Mouse (Mus musculus) kidney, embryonic 16.5 days (tissue): Measurements from ENCODE around the gene Xdh. TPM values are rescaled to one million over a fixed set of nuclear protein-coding genes. Genes with fewer than 3 reads are reported as not detected.
A peak's percentile ranks its signal among the peaks of the same experiment; 100 is the strongest.

ENCODE experiments used
- ATAC-seq: fragments of 200-750 bp; cut with Nextera tagmentation; 2 replicates; pipeline ENCODE4 v1.8.0; 2017; ENCODE audit warnings: moderate TSS enrichment; ENCODE audit not compliant: low FRiP score, low TSS enrichment
- H3K27ac ChIP-seq: fragments of 300-500 bp; sonication (generic); 2 replicates; pipeline ENCODE4 v1.5.1; 2014; ENCODE audit warnings: low read length
- H3K27me3 ChIP-seq: fragments of 300-500 bp; sonication (generic); 2 replicates; pipeline ENCODE4 v1.6.1; 2014; ENCODE audit warnings: low read length, control low read depth, mixed read lengths; ENCODE audit not compliant: insufficient read depth
- H3K36me3 ChIP-seq: fragments of 300-500 bp; sonication (generic); 2 replicates; pipeline ENCODE4 v1.6.1; 2014; ENCODE audit warnings: low read length, control low read depth, mixed read lengths; ENCODE audit not compliant: insufficient read depth
- H3K4me1 ChIP-seq: fragments of 300-500 bp; sonication (generic); 2 replicates; pipeline ENCODE4 v1.6.1; 2014; ENCODE audit warnings: low read length, control low read depth, mixed read lengths; ENCODE audit not compliant: insufficient read depth
- H3K4me2 ChIP-seq: fragments of 300-500 bp; sonication (generic); replicated peaks from 2 replicates; pipeline ENCODE4 v1.6.1; 2014; ENCODE audit warnings: low read depth, low read length
- H3K4me3 ChIP-seq: fragments of 300-500 bp; sonication (generic); 2 replicates; pipeline ENCODE4 v1.5.1; 2014; ENCODE audit warnings: mild to moderate bottlenecking, low read length
- H3K9ac ChIP-seq: fragments of 300-500 bp; sonication (generic); replicated peaks from 2 replicates; pipeline ENCODE4 v1.6.1; 2014; ENCODE audit warnings: low read length
- H3K9me3 ChIP-seq: fragments of 300-500 bp; sonication (generic); 2 replicates; pipeline ENCODE4 v1.6.1; 2016; ENCODE audit warnings: low read length, control low read depth
- WGBS: fragments of 180-500 bp; shearing (Covaris S2); extraction: QIAGEN DNeasy Blood & Tissue Kit; methylation state at CpG from one replicate; pipeline ENCODE4 v1.1.7; 2014; 5-methylcytosine and 5-hydroxymethylcytosine counted together
- polyA plus RNA-seq: library from polyadenylated mRNA; unstranded; fragments of >200 nt; fragmentation: Nextera tagmentation; extraction: Ambion mirVana; gene quantifications from 2 replicates; pipeline ENCODE4 v1.2.1, GENCODE M21; 2015

Xdh gene
- polyA plus RNA-seq, 1 experiment from 2014 or later, result 2.3 TPM

DNA sequence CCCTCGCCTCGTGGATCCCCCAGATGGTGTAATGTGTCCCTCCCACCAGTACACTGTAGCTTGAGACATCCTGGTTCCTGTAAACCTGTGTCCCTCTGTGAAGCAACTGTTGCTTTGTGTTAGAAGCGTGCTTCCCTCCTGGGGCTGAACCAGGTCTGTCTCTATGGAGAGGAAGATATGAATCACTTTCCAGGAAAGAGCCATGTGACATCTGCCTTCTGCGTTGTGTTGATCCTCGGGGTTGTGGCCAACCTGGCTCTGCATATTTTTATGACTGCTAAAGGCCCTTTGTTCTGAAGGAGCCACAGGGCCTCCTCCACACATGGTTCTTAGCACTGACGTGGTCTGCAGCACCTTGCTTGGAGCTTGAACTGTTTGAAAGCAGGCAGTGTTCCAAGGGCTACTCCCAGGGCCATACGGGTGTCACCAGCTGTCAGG, 31.0 kb downstream of the Xdh start:
- no peak overlapping the region for H3K4me2 ChIP-seq
- peak; percentile 70 for ATAC-seq

DNA sequence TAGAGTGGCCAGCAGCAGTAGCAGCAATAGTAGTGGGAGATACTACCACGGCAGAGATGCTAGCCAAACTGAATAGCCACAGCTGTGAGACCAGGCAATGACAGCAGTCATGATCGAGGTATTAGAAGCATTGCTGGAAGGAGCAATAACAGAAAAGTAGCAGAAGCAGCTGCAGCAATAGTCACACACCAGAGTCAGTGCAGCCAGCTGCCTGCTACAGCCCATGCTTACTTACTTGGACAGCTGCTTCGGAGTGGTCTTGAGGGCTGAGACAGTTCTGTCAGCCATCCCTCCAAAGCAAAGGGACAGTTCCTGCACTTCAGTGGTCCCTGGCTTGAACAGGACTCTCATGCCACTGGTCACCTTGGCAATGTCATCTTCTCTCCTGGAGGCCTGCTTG, 31.9 kb downstream of the Xdh start:
- no peaks in the 10 kb centered on the region for H3K9me3 ChIP-seq
- 83% methylated on average over 3 of the region's 3 CpGs for WGBS
- H3K27ac ChIP-seq, result no peak overlapping the region
- no peaks in the 10 kb centered on the region for H3K27me3 ChIP-seq
- H3K36me3 ChIP-seq, result no peaks in the 10 kb centered on the region
- no peak overlapping the region for H3K4me3 ChIP-seq
- no peak for ATAC-seq
- 0 out of 2 replicates have a peak, but pooled peaks cover 3% of the 10 kb centered on the region for H3K4me1 ChIP-seq
- H3K4me2 ChIP-seq, result no peak overlapping the region
- H3K9ac ChIP-seq, result no peak overlapping the region

More for the DNA sequence above, 31.0 kb downstream of the Xdh start:
- Histone ChIP-seq H3K9me3 (no peaks in the 10 kb centered on the region), H3K27me3 (no peaks in the 10 kb centered on the region), H3K36me3 (no peaks in the 10 kb centered on the region), H3K9ac (no peak overlapping the region), H3K4me3 (no peak overlapping the region), H3K27ac (0 out of 2 replicates have a peak overlapping the region, but pooled peaks have one; percentile 7), H3K4me1 (0 out of 2 replicates have a peak, but pooled peaks cover 3% of the 10 kb centered on the region)
- 21% methylated on average over 7 of the region's 7 CpGs for WGBS

DNA sequence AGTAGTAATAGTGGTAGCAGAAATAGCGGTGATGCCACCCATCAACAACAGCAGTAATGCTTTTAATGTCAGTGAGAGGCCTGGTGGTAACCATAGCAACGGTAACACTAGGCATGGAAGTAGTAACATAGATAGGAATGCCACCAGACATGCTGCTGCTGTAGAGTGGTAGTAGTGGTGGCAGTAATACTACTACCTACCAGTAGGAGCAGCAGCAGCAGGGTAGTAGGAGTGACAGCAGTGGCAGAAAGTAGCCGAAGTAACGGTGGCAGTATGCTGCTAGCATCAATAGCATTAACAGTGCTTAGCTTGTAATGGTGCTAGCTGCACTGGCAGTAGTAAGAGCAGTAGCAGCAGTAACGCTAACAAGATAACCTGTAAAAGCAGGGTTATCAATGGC, 32.3 kb downstream of the Xdh start:
- no peak overlapping the region for H3K4me3 ChIP-seq
- no peaks in the 10 kb centered on the region for H3K9me3 ChIP-seq
- no peaks in the 10 kb centered on the region for H3K36me3 ChIP-seq
- H3K4me2 ChIP-seq, result no peak overlapping the region
- ATAC-seq, result no peak
- H3K4me1 ChIP-seq, result 0 out of 2 replicates have a peak, but pooled peaks cover 3% of the 10 kb centered on the region
- H3K27me3 ChIP-seq, result no peaks in the 10 kb centered on the region
- no peak overlapping the region for H3K9ac ChIP-seq
- 86% methylated on average over 5 of the region's 5 CpGs for WGBS
- no peak overlapping the region for H3K27ac ChIP-seq

DNA sequence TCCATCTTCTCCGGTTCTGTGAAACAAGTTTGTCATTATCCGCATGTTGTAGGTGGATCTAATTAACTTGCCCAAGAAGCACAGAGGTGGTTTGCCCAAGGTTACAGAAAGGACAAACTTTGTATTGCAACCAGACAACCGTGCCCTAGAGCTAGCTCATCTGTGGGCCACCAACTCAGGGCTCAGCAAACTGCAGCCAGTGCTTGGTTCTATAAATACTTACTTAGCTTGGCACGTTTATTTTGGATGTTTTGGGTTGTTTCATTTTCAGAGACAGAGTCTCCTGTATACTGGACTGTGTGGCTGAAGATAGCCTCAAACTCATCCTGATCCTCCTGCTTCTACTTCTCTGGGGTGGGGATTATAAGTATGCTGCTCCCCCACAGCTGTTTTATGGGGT, 35.3 kb downstream of the Xdh start:
- 71% methylated on average over 4 of the region's 4 CpGs for whole genome bisulfite sequencing
- no peak for ATAC-seq
- Histone ChIP-seq H3K9me3 (no peaks in the 10 kb centered on the region), H3K9ac (no peak overlapping the region), H3K27me3 (no peaks in the 10 kb centered on the region), H3K27ac (no peak overlapping the region), H3K4me2 (no peak overlapping the region), H3K36me3 (no peaks in the 10 kb centered on the region), H3K4me3 (no peak overlapping the region), H3K4me1 (0 out of 2 replicates have a peak, but pooled peaks cover 3% of the 10 kb centered on the region)

DNA sequence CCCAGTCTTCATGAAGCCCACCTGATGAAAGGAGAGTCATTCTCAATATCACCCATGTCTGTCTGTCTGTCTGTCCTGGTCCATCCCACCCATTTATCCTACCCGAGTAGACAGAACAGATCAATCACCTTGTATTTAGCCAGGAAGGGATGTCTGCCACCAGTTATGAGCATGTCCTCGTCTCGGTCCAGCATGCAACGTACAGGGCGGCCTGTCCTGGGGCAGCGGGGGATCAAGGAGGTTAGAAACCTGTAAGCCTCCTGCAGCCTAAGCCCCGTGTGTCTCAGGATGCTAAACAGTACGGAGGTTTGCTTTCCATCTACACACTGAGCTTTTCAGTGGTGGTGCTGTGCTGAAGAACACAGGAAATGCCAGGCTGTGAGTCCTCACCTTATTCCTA, 43.9 kb downstream of the Xdh start:
- ATAC-seq, result no peak
- Histone ChIP-seq H3K36me3 (no peaks in the 10 kb centered on the region), H3K9ac (no peak overlapping the region), H3K27me3 (no peaks in the 10 kb centered on the region), H3K4me1 (no peaks in the 10 kb centered on the region), H3K9me3 (no peaks in the 10 kb centered on the region), H3K27ac (no peak overlapping the region), H3K4me2 (no peak overlapping the region), H3K4me3 (no peak overlapping the region)
- WGBS, result 86% methylated on average over 8 of the region's 8 CpGs

DNA sequence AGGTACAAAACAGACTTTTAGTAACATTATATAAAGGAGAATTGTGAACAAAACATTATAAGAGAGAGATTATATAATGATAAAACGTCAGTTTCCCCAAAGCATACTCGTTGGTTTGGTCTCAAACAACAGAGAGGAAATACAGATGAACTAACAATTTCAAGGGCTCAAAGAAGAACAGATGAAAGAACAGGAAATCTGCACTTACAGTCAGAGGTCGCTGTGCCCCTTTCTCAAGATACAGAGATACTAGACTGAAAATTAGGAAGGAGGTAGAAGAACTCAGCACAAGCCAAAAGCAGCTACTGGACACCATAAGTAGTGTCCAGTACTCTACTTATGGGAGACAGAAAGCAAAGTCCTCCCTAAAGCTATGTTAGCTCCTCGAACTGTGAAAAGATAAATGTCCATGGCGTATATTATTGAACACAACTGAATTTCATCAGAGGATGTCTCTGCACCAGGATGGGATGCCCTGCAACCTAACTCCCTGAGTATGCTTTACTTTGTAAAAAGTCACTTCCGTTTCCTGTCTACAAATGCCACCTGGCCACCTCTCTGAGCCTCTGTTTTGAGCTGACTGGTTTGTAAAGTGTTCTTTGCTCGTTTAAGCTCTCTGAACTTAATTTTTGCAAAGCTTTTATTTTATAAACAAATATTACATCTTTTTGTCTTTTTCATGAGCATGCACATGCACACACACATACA, 44.8 kb downstream of the Xdh start:
- Histone ChIP-seq H3K9ac (no peak overlapping the region), H3K36me3 (no peaks in the 10 kb centered on the region), H3K4me3 (no peak overlapping the region), H3K4me1 (no peaks in the 10 kb centered on the region), H3K27me3 (no peaks in the 10 kb centered on the region), H3K4me2 (no peak overlapping the region), H3K9me3 (no peaks in the 10 kb centered on the region), H3K27ac (no peak overlapping the region)
- ATAC-seq, result no peak
- 72% methylated on average over 7 of the region's 7 CpGs for WGBS

DNA sequence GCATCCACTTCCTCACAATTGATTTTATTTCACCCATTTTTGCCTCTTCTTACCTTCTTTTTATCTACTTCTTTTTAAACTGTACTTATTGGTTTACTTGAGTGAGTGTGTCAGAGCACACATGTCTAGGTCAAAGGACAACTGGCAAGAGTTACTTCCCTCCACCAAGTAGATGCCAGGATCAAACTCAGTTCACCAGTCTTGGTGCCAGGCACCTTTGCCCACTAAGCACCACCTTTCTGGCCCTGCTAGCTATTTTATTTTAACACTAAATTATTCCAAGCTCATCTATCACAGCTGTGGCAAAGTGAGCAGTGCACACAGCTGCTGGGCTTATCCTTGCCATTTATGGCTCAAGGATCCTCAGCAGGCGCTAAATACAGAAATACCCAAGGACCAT, 46.9 kb downstream of the Xdh start:
- no peaks in the 10 kb centered on the region for H3K9me3 ChIP-seq
- no peak overlapping the region for H3K4me2 ChIP-seq
- ATAC-seq, result no peak
- H3K9ac ChIP-seq, result no peak overlapping the region
- no peaks in the 10 kb centered on the region for H3K27me3 ChIP-seq
- H3K4me3 ChIP-seq, result no peak overlapping the region
- H3K27ac ChIP-seq, result no peak overlapping the region
- 95% methylated on average over 1 of the region's 1 CpGs for WGBS
- H3K4me1 ChIP-seq, result no peaks in the 10 kb centered on the region
- no peaks in the 10 kb centered on the region for H3K36me3 ChIP-seq

DNA sequence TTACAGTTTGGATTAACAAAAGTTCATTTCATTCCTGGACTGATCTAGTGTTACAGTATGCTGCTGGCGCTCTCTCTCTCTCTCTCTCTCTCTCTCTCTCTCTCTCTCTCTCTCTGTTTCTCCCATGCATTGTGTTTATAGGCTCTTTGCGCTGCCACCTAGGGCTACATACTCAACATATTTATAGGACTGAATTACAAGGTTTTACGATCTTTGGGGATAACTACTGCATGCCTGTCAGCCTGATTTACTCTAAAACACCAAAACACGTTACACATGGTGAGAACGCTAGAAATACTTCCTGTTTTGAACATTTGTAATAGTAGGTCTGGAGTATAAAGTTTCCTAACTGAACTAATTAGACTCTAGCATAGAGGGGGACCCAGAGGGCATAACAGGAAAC, 47.8 kb downstream of the Xdh start:
- Histone ChIP-seq H3K9ac (no peak overlapping the region), H3K9me3 (no peaks in the 10 kb centered on the region), H3K4me1 (no peaks in the 10 kb centered on the region), H3K4me2 (no peak overlapping the region), H3K27ac (no peak overlapping the region), H3K36me3 (no peaks in the 10 kb centered on the region), H3K27me3 (no peaks in the 10 kb centered on the region), H3K4me3 (no peak overlapping the region)
- WGBS, result 15% methylated on average over 5 of the region's 5 CpGs
- ATAC-seq, result peak; percentile 67

DNA sequence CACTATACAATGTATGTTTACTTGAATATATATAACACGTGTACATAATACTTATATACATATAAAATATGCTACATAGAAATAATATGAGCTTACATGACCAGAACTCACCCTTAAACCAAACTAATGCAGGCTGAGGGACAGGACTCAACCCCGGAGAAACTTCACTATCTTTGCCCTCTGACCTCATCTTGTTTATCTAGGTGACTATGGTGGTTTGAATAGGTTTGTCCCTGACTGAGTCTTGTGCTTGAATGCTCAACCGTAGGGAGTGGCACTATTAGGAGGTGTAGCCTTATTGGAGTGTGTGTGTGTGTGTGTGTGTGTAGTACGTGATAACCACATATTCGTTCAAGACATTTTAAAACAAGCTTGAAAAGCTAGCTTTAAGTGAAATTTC, 55.6 kb downstream of the Xdh start:
- no peaks in the 10 kb centered on the region for H3K36me3 ChIP-seq
- H3K9me3 ChIP-seq, result 0 out of 2 replicates have a peak, but pooled peaks cover 3% of the 10 kb centered on the region
- WGBS, result 80% methylated on average over 5 of the region's 5 CpGs
- no peak for ATAC-seq
- no peaks in the 10 kb centered on the region for H3K27me3 ChIP-seq
- H3K4me1 ChIP-seq, result no peaks in the 10 kb centered on the region
- no peak overlapping the region for H3K9ac ChIP-seq
- no peak overlapping the region for H3K27ac ChIP-seq
- H3K4me2 ChIP-seq, result no peak overlapping the region
- H3K4me3 ChIP-seq, result no peak overlapping the region

DNA sequence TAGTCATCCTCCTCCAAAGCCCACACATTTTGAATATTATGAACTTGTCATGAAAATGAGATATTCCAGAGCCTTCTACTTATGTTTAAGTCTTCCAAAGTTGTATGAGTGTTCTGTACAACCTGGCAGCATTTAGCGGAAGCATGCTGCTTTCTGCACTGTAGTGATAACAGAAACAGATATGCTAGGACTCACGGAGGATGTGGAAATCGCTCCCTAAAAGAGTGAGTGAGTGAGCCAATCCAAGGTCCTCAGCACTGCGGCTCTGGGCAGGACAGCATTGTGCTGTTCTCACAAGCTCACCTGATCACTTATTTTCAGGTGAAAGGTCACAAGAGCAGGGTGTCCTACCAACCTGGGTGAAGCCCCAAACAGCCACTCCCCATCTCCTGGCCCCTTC, 56.2 kb downstream of the Xdh start:
- Histone ChIP-seq H3K4me3 (no peak overlapping the region), H3K4me2 (no peak overlapping the region), H3K27me3 (no peaks in the 10 kb centered on the region), H3K9me3 (0 out of 2 replicates have a peak, but pooled peaks cover 3% of the 10 kb centered on the region), H3K9ac (no peak overlapping the region), H3K27ac (no peak overlapping the region), H3K4me1 (no peaks in the 10 kb centered on the region), H3K36me3 (no peaks in the 10 kb centered on the region)
- ATAC-seq, result no peak
- 86% methylated on average over 4 of the region's 4 CpGs for WGBS
